Mouse (Mus musculus) testis, postnatal 10 days (tissue): ENCODE data around the gene Nelfb.

Experiments used
- DNase-seq: peaks from one replicate; pipeline ENCODE4 v3.0.0; 2021; ENCODE audit warnings: low spot score

The Nelfb gene

GRCm38 (mm10) chr2:25175690-25176078, 35.6 kb downstream of the Nelfb start:
- no peak for DNase-seq

GRCm38 (mm10) chr2:25174866-25175689, 36.2 kb downstream of the Nelfb start:
- DNase-seq: peak; percentile 35

GRCm38 (mm10) chr2:25173821-25174220, 37.5 kb downstream of the Nelfb start:
- no peak for DNase-seq

GRCm38 (mm10) chr2:25172629-25173028, 38.7 kb downstream of the Nelfb start:
- DNase-seq: peak; percentile 47

DNA sequence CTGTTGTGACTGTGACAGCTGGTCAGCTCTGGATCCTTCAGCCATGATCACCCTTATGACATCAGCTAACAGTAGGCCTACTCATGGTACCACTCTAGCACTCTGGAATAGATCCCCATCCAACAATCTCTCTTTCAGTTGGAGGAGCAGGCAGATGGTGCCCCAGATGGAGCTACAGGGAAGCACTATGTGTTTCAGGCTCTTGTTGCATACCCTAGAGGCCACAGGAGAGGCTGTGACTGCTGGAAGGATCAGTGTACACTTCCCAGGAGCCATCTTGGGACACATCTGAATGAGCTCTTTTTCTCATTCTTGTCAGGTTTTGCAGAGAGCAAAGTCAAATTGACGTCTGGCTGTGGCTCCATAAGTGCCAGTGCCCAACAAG, 39.5 kb downstream of the Nelfb start:
- no peak for DNase-seq

GRCm38 (mm10) chr2:25171101-25171768, 40.1 kb downstream of the Nelfb start:
- DNase-seq: peak; percentile 46

DNA sequence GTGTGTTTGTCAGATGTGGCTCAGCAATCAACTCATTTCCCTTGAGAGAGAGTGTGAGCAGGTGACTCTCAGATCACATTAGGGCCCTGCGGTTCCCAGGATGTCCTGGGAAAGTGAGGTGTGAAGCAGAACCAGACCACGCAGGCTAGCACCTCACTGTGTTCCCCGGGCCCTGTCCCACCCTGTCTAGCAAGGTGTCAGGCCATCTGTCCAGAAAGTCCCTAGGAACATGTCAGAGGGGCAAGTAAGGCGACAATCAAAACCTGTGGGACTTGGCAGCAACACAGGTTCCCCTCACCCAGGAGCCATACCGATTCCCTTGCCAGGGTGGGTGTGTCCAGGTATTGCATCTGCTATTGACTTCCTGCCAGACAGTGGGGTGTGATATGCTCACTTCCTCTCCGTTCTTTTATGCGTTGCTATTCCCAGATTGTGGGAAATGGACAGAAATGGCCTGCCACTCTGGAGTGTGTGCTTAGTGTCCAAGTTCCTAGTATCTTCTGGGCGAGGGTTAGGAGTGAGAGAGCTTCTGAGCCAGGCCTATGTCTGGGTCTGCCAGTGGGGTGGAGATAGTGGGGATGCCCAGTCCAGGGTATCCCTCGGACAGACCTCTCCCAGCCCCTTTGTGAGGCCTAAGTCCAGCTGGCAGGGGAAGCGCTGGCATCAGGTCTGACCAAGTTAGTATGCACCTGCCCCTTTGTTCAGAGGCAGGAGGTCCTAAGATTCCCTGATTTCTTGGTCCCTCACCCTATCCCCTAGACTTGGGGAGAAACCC, 40.8 kb downstream of the Nelfb start:
- peak; percentile 36 for DNase-seq

DNA sequence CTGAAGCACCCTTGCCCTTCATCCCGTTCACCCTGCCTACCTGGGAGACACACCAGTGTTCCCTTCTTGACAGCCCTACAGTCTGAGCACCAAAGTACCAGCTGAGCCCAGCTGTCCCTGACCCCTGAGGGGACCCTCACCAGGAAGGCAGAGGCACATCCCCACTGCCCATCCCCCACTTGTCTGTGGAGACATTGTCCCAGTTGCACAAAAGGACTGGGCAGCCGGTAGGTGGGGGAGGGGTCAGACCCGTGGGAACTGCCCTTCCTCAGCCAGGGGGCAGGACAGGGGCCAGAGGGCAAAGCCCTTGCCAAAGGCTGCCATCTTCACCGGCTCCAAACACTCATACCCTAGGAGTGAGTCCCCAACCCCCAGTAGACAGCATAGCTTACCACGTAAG, 41.5 kb downstream of the Nelfb start:
- peak; percentile 62 for DNase-seq

DNA sequence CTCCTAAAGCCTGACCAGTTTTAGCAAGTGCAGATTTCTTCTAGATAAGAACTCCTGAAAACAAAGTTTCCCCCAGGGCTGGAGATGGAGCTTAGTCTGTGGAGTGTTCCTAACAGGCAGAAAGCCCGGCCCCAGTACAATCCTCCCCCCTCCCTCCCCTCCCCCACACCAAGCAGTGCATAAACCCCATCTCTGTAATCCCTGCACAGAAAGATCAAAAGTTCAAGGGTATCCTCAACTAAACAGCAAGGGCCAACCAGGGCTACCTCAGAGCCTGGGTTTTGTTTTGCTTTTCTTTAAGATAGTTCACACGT, 42.7 kb downstream of the Nelfb start:
- no peak for DNase-seq

GRCm38 (mm10) chr2:25167919-25168664, 43.2 kb downstream of the Nelfb start:
- peak; percentile 85 for DNase-seq

- DNase-seq: no peak
Observed at GRCm38 (mm10) chr2:25167481-25167880, 43.8 kb downstream of the Nelfb start.

DNA sequence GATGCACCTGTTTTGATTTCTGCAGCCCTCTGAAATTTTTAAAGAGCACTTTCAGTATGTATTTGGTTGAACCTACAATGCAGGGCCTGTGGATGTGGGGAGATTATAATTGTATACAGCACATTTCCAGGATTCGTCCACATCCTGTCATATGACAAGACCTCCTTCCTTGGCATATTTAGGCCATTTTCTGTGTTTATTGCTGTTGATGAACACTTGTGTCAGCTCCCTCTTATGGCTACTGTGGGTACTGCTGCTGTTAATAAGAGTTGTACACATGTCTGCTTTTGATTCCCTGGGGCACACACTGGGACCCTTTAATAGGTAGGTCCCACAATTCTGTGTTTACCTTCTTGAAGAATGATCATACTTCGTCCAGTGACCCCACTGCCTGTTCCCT, 53.6 kb downstream of the Nelfb start:
- peak; percentile 67 for DNase-seq

DNA sequence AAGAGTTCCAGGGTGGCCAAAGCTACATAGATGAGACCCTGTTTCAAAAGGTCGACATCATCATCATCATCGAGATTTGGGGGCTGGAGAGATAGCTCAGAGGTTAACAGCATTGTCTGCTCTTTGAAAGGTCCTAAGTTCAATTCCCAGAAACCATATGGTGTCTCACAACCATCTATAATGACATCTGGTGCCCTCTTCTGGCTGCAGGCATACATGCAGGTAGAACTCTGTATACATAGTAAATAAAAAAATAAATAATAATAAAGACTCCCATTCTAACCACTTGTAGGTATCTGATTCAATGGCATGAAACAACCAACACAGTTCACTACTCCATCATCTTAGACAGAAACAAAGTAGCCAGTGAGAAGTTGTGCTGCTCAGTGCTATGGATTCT, 54.3 kb downstream of the Nelfb start:
- DNase-seq: no peak

DNA sequence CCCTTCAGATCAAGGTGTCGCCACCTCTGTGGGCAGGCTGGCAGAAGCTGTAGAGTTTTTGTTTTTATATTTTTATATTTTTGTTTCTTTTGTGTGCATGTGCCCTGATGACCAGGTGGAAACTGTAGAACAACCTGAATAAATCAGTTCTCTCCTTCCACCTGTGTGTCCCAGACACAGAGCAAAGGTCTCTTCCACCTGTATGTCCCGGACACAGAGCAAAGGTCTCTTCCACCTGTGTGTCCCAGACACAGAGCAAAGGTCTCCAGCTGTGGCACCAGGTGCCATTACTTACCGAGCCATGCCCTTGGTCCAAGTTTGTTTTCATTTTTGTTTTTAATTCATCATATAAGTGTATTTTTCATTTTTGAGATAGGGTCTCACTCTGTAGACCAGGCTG, 55.1 kb downstream of the Nelfb start:
- DNase-seq: no peak

GRCm38 (mm10) chr2:25151280-25151956, 59.9 kb downstream of the Nelfb start:
- no peak for DNase-seq
